Mouse (Mus musculus): ENCODE data around the gene Gm5485.

Gene Gm5485

DNA sequence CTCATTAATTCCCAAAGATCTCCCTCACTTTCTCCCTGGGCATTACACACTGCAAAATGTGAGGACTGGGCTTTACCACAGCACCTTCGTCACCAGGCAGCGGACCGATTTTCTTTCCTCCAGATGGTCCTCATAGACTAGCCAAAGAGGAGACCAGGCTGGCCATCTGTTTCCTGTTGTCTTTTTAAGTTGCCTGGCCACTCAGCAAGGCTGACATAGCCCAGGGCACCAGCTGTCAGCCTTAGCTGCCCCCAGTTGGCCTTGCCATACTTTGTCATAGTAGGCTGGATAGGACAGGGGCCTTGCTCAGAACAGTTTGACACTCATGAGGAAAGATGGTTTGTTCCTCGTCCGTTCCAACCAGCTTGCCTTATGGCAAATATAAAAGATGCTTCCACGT is 39.8 kb downstream of the Gm5485 start:
- DNase-seq (ENCODE audit: low read depth, low spot score): no peak

GRCm38 (mm10) chr16:48368096-48368495 is 44.1 kb downstream of the Gm5485 start:
- DNase-seq (ENCODE audit: low read depth, low spot score): no peak

- peak; percentile 47 for DNase-seq (ENCODE audit: low read depth, low spot score)
Measured at GRCm38 (mm10) chr16:48366801-48367200, 45.4 kb downstream of the Gm5485 start.

DNA sequence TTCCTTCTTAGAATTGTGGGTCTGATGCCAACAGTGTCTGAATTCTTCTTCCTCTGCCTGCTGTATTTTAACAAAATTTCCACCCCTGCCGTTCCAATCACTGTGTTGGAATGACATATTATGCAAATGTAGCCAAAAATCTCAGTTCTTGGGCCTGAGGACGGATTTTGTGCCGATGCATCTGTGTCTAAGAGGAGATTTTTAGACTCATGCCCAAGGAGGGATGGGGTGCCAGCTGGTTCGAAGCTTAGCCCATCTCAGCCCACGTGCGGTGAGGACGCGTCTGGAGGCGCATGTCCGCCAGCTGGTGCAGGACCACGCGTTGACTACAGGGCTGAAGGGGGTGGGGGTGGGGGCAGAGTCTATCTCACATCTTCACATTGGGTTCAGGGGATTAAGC is 51.3 kb downstream of the Gm5485 start:
- DNase-seq (ENCODE audit: low read depth, low spot score): no peak

- no peak for DNase-seq (ENCODE audit: low read depth, low spot score)
Measured at GRCm38 (mm10) chr16:48356417-48356816, 55.8 kb downstream of the Gm5485 start.

GRCm38 (mm10) chr16:48355716-48356115 is 56.5 kb downstream of the Gm5485 start:
- no peak for DNase-seq (ENCODE audit: low read depth, low spot score)

Data from WW6 (cell line).